Mouse (Mus musculus) liver, postnatal 0 days (tissue): Measurements from ENCODE around the gene Dctd.
"Not testable (repeated sequence)": the region's sequence is repeated elsewhere in the genome, so short reads cannot be mapped to it uniquely, and the experiment has no call there.

Experiments used
- CTCF ChIP-seq: sonication (generic); IDR thresholded peaks from 2 replicates; pipeline ENCODE4 v1.5.1; 2016; ENCODE audit warnings: antibody characterized with exemption, low read depth
- EP300 ChIP-seq: IDR thresholded peaks from 2 replicates; pipeline ENCODE4 v1.6.1; 2016; ENCODE audit warnings: antibody characterized with exemption, low read depth, mild to moderate bottlenecking

GRCm38 (mm10) chr8:48180146-48180545, 81.3 kb downstream of the Dctd start:
- not testable (repeated sequence) for TF ChIP-seq CTCF, EP300
